Mouse (Mus musculus): ENCODE measurements at regions not wholly inside any gene's neighbourhood (a gene's known extent, or its start where the extent isn't known, plus 50 kb on each side); places are given as distances from the start of the nearest gene placed in this dataset.

GRCm38 (mm10) chr1:183956391-183956790, 56.7 kb upstream of the Dusp10 start:
- ATAC-seq (ENCODE audit: low read depth) (no peak), DNase-seq (ENCODE audit: low spot score) (peak; percentile 15)
- WGBS, result 68% methylated on average over 3 of the region's 3 CpGs
- Histone ChIP-seq H3K4me3 (ENCODE audit: low read depth, low read length) (no peak overlapping the region), H3K9me3 (ENCODE audit: control insufficient read depth, low read length) (no peaks in the 10 kb centered on the region), H3K27ac (replicated peaks; ENCODE audit: low read depth, low read length) (no peak overlapping the region), H3K36me3 (ENCODE audit: control insufficient read depth, insufficient read depth, low read length) (no peaks in the 10 kb centered on the region), H3K9ac (ENCODE audit: low read depth, low read length) (no peak overlapping the region), H3K4me1 (ENCODE audit: control insufficient read depth, insufficient read depth, low read length) (no peaks in the 10 kb centered on the region), H3K27me3 (replicated peaks; ENCODE audit: control insufficient read depth, insufficient read depth, low read length) (no peaks in the 10 kb centered on the region), H3K4me2 (ENCODE audit: low read depth, low read length) (no peak overlapping the region)

GRCm38 (mm10) chr1:183961383-183961782, 51.7 kb upstream of the Dusp10 start:
- DNase-seq (ENCODE audit: low spot score) (no peak), ATAC-seq (ENCODE audit: low read depth) (no peak)
- Histone ChIP-seq H3K9me3 (ENCODE audit: control insufficient read depth, low read length) (no peaks in the 10 kb centered on the region), H3K4me1 (ENCODE audit: control insufficient read depth, insufficient read depth, low read length) (no peaks in the 10 kb centered on the region), H3K4me3 (ENCODE audit: low read depth, low read length) (no peak overlapping the region), H3K27me3 (replicated peaks; ENCODE audit: control insufficient read depth, insufficient read depth, low read length) (no peaks in the 10 kb centered on the region), H3K36me3 (ENCODE audit: control insufficient read depth, insufficient read depth, low read length) (no peaks in the 10 kb centered on the region), H3K27ac (replicated peaks; ENCODE audit: low read depth, low read length) (no peak overlapping the region), H3K9ac (ENCODE audit: low read depth, low read length) (no peak overlapping the region), H3K4me2 (ENCODE audit: low read depth, low read length) (no peak overlapping the region)
- WGBS, result 74% methylated on average over 2 of the region's 2 CpGs

- ATAC-seq (ENCODE audit: low read depth) (no peak), DNase-seq (ENCODE audit: low spot score) (no peak)
- Histone ChIP-seq H3K9ac (ENCODE audit: low read depth, low read length) (no peak overlapping the region), H3K4me2 (ENCODE audit: low read depth, low read length) (no peak overlapping the region), H3K4me3 (ENCODE audit: low read depth, low read length) (no peak overlapping the region), H3K9me3 (ENCODE audit: control insufficient read depth, low read length) (no peaks in the 10 kb centered on the region), H3K27ac (replicated peaks; ENCODE audit: low read depth, low read length) (no peak overlapping the region), H3K36me3 (ENCODE audit: control insufficient read depth, insufficient read depth, low read length) (no peaks in the 10 kb centered on the region), H3K4me1 (ENCODE audit: control insufficient read depth, insufficient read depth, low read length) (no peaks in the 10 kb centered on the region), H3K27me3 (replicated peaks; ENCODE audit: control insufficient read depth, insufficient read depth, low read length) (no peaks in the 10 kb centered on the region)
- 87% methylated on average over 2 of the region's 2 CpGs for WGBS
Measured at GRCm38 (mm10) chr1:183962486-183962885, 50.6 kb upstream of the Dusp10 start.

- no peaks in the 10 kb centered on the region for H3K36me3 ChIP-seq (ENCODE audit: control insufficient read depth, insufficient read depth, low read length)
- H3K4me2 ChIP-seq (ENCODE audit: low read depth, low read length), result no peak overlapping the region
- H3K9ac ChIP-seq (ENCODE audit: low read depth, low read length), result no peak overlapping the region
- H3K27ac ChIP-seq (replicated peaks; ENCODE audit: low read depth, low read length), result no peak overlapping the region
- H3K27me3 ChIP-seq (replicated peaks; ENCODE audit: control insufficient read depth, insufficient read depth, low read length), result no peaks in the 10 kb centered on the region
- no peaks in the 10 kb centered on the region for H3K9me3 ChIP-seq (ENCODE audit: control insufficient read depth, low read length)
- H3K4me3 ChIP-seq (ENCODE audit: low read depth, low read length), result no peak overlapping the region
- DNase-seq (ENCODE audit: low spot score) (no peak), ATAC-seq (ENCODE audit: low read depth) (no peak)
- H3K4me1 ChIP-seq (ENCODE audit: control insufficient read depth, insufficient read depth, low read length), result no peaks in the 10 kb centered on the region
- 91% methylated on average over 4 of the region's 4 CpGs for WGBS
Measured at GRCm38 (mm10) chr1:183963286-183963685, 49.8 kb upstream of the Dusp10 start.
